ENCODE assay signal across 9 mouse cellular contexts in genomic region chr6:71149534-71149933, GRCm38 (mm10). TPM values are rescaled to one million over a fixed set of nuclear protein-coding genes. Genes with fewer than 3 reads are reported as not detected.
DNase-seq lines count a peak whose midpoint lies in the region; ATAC-seq and TF ChIP-seq lines count a peak whose summit lies in the region.
"Had no signal": no experiment of that assay in that cellular context is flagged by ENCODE, and none has a peak within 500 bp of the region (broad histone marks: within the 10 kb centered on the region; RNA-seq: fewer than 3 reads in every experiment).

No protein-coding gene starts in this region.

- no peaks in the 10 kb centered on the region for H3K36me3 ChIP-seq in hindbrain, embryonic 16.5 days (ENCODE audit: control insufficient read depth, insufficient read depth, low read length)
- no peaks in the 10 kb centered on the region for H3K36me3 ChIP-seq in liver, adult 2 months (ENCODE audit: control insufficient read depth, insufficient read depth, low read length)
- H3K36me3 ChIP-seq: limb, embryonic 15.5 days had no signal

- H3K27ac ChIP-seq in bone marrow macrophage, adult 2 months (ENCODE audit: insufficient read depth, low read depth, low read length) = no peak overlapping the region
- no peak overlapping the region for H3K27ac ChIP-seq in embryonic fibroblast, embryonic 13.5 days (ENCODE audit: insufficient read depth, low read length)
- no peak overlapping the region for H3K27ac ChIP-seq in hindbrain, embryonic 16.5 days (ENCODE audit: low read depth, low read length)
- no peak overlapping the region for H3K27ac ChIP-seq in liver, adult 2 months (replicated peaks; ENCODE audit: insufficient read depth, low read depth, low read length)
- H3K27ac ChIP-seq: limb, embryonic 15.5 days had no signal

- peak; percentile 65 for ATAC-seq in hindbrain, embryonic 16.5 days

- peak; percentile 55; the same call in 1 of the 2 replicates for TF ChIP-seq CTCF in bone marrow macrophage, adult 2 months (IDR thresholded peaks at IDR 0.05; ENCODE audit: low read depth, low read length)
- TF ChIP-seq CTCF in embryonic fibroblast, embryonic 13.5 days (IDR thresholded peaks at IDR 0.05; ENCODE audit: borderline replicate concordance, insufficient read depth, low read length) = peak; percentile 70; the same call in 1 of the 2 replicates
- peak; percentile 87 for TF ChIP-seq CTCF in liver, adult 2 months (IDR thresholded peaks at IDR 0.05; ENCODE audit: low read depth, low read length)

- H3K9ac ChIP-seq in hindbrain, embryonic 16.5 days (ENCODE audit: low read depth, low read length) = no peak overlapping the region
- H3K9ac ChIP-seq in liver, adult 2 months (ENCODE audit: low read depth, low read length) = no peak overlapping the region
- H3K9ac ChIP-seq: limb, embryonic 15.5 days had no signal

- no peaks in the 10 kb centered on the region for H3K9me3 ChIP-seq in hindbrain, embryonic 16.5 days (ENCODE audit: control insufficient read depth, low read length)
- H3K9me3 ChIP-seq: limb, embryonic 15.5 days had no signal

- no peaks in the 10 kb centered on the region for H3K27me3 ChIP-seq in hindbrain, embryonic 16.5 days (replicated peaks; ENCODE audit: control insufficient read depth, insufficient read depth, low read length)
- no peaks in the 10 kb centered on the region for H3K27me3 ChIP-seq in liver, adult 2 months (ENCODE audit: control insufficient read depth, insufficient read depth, low read length)
- H3K27me3 ChIP-seq: limb, embryonic 15.5 days had no signal

- no peaks in the 10 kb centered on the region for H3K79me2 ChIP-seq in liver, adult 2 months (ENCODE audit: control insufficient read depth, insufficient read depth, low read length)

- 13% methylated on average over 5 of the region's 5 CpGs for WGBS in hindbrain, embryonic 16.5 days
- WGBS in liver, adult 2 months = 11% methylated on average over 5 of the region's 5 CpGs

- H3K4me3 ChIP-seq in bone marrow macrophage, adult 2 months (ENCODE audit: insufficient read depth, low read length) = no peak overlapping the region
- H3K4me3 ChIP-seq in embryonic fibroblast, embryonic 13.5 days (ENCODE audit: insufficient read depth, low read length) = no peak overlapping the region
- H3K4me3 ChIP-seq in hindbrain, embryonic 16.5 days (ENCODE audit: low read length) = no peak overlapping the region
- H3K4me3 ChIP-seq in liver, adult 2 months (ENCODE audit: insufficient read depth, low read depth, low read length) = no peak overlapping the region
- H3K4me3 ChIP-seq: limb, embryonic 15.5 days had no signal

- no peak overlapping the region for H3K4me2 ChIP-seq in hindbrain, embryonic 16.5 days (ENCODE audit: low read length)
- H3K4me2 ChIP-seq: limb, embryonic 15.5 days had no signal

- DNase-seq in ovary, postnatal 14 days (ENCODE audit: low spot score) = peak; percentile 31
- DNase-seq in ovary, postnatal 10 days (ENCODE audit: low spot score) = no peak
- DNase-seq in liver, adult 2 months (ENCODE audit: extremely low read depth, low read depth, low spot score) = peak; percentile 68
- DNase-seq in naive thymus-derived CD4-positive, alpha-beta T cell, adult 2 months (ENCODE audit: low read depth) = peak; percentile 71
- DNase-seq in thymus, postnatal 10 days (ENCODE audit: low spot score in 2 of 2) = peak; percentile 59 to 75

- TF ChIP-seq POLR2A in bone marrow macrophage, adult 2 months (IDR thresholded peaks at IDR 0.05; ENCODE audit: borderline replicate concordance, low read depth, low read length) = no peak
- no peak for TF ChIP-seq POLR2A in embryonic fibroblast, embryonic 13.5 days (IDR thresholded peaks at IDR 0.05; ENCODE audit: low read depth, low read length)
- no peak for TF ChIP-seq POLR2A in liver, adult 2 months (IDR thresholded peaks at IDR 0.05; ENCODE audit: extremely low read depth, insufficient read depth, low read length)

- no peaks in the 10 kb centered on the region for H3K4me1 ChIP-seq in bone marrow macrophage, adult 2 months (ENCODE audit: control insufficient read depth, insufficient read depth, low read length)
- no peaks in the 10 kb centered on the region for H3K4me1 ChIP-seq in embryonic fibroblast, embryonic 13.5 days (ENCODE audit: control insufficient read depth, insufficient read depth, low read length)
- no peaks in the 10 kb centered on the region for H3K4me1 ChIP-seq in hindbrain, embryonic 16.5 days (ENCODE audit: control insufficient read depth, insufficient read depth, low read depth, low read length)
- H3K4me1 ChIP-seq in liver, adult 2 months (ENCODE audit: control insufficient read depth, insufficient read depth, low read length) = peaks cover 7% of the 10 kb centered on the region
- H3K4me1 ChIP-seq: limb, embryonic 15.5 days had no signal

RNA-seq across cellular contexts. Expression of gene Thnsl2, which starts 5.3 kb away (rescaled TPM):
- not detected in 2 replicates for polyA plus RNA-seq in bone marrow macrophage, adult 2 months (2012; ENCODE audit: insufficient read depth, insufficient read length, missing spikeins)
- polyA plus RNA-seq in embryonic fibroblast, embryonic 13.5 days (2011; ENCODE audit: insufficient read length, low read depth, missing spikeins) = 4.4 and 6.1 TPM in 2 replicates
- polyA plus RNA-seq in hindbrain, embryonic 16.5 days (2015; fragmentation: Nextera tagmentation; extraction: Ambion mirVana) = 6.3 and 6.5 TPM in 2 replicates
- 54.5 and 69.7 TPM in 2 replicates for total RNA-seq in liver, adult 2 months (2014; rRNA removed)
- polyA plus RNA-seq in liver, adult 2 months (2012; rRNA removed) = 50.1 and 57.4 TPM in 2 replicates

RNA-seq across cellular contexts. Expression of gene Fabp1, which starts 50.1 kb away (rescaled TPM):
- not detected in 2 replicates for polyA plus RNA-seq in bone marrow macrophage, adult 2 months (2012; ENCODE audit: insufficient read depth, insufficient read length, missing spikeins)
- not detected in 2 replicates for polyA plus RNA-seq in embryonic fibroblast, embryonic 13.5 days (2011; ENCODE audit: insufficient read length, low read depth, missing spikeins)
- polyA plus RNA-seq in hindbrain, embryonic 16.5 days (2015; fragmentation: Nextera tagmentation; extraction: Ambion mirVana) = not detected in 2 replicates
- total RNA-seq in liver, adult 2 months (2014; rRNA removed) = 4,448 and 10,515 TPM in 2 replicates
- polyA plus RNA-seq in liver, adult 2 months (2012; rRNA removed) = 1,879 and 1,952 TPM in 2 replicates

Comparison
In these comparisons a context has a peak if more than half of its experiments do, and no peak if none do; other contexts are left out.
1. RNA of gene Fabp1, which starts 50.1 kb away (polyA plus RNA-seq): 1,879 to 1,952 TPM in liver, adult 2 months; not detected in bone marrow macrophage, adult 2 months, not detected in embryonic fibroblast, embryonic 13.5 days and not detected in hindbrain, embryonic 16.5 days; every median in the first group is over 1,000 times any median in the second.
2. Peak in every context shown above with its lines, with median percentiles within 50 percentile points of each other: CTCF ChIP-seq.